Mouse (Mus musculus) C2C12 (cell line): ENCODE results near the gene Rmi1. TPM values are rescaled to one million over a fixed set of nuclear protein-coding genes. Genes with fewer than 3 reads are reported as not detected.

Experiments
- H3K27me3 ChIP-seq: one replicate; pipeline ENCODE4 v1.6.1; 2011; ENCODE audit not compliant: control insufficient read depth, insufficient read depth, insufficient read length
- H3K36me3 ChIP-seq: one replicate; pipeline ENCODE4 v1.6.1; 2011; ENCODE audit not compliant: control insufficient read depth, insufficient read depth
- H3K4me3 ChIP-seq: one replicate; pipeline ENCODE4 v1.5.1; 2011; ENCODE audit warnings: mild to moderate bottlenecking, control low read depth; ENCODE audit not compliant: poor library complexity, insufficient read depth, severe bottlenecking
- H3K79me2 ChIP-seq: one replicate; pipeline ENCODE4 v1.6.1; 2011; ENCODE audit not compliant: control insufficient read depth, insufficient read depth
- H3K79me3 ChIP-seq: one replicate; pipeline ENCODE4 v1.6.1; 2011; ENCODE audit warnings: low read depth, control low read depth
- H3ac ChIP-seq: one replicate; pipeline ENCODE3; 2011; ENCODE audit warnings: low read depth; ENCODE audit not compliant: control insufficient read depth, insufficient read length
- CEBPB ChIP-seq: IDR thresholded peaks from one replicate; pipeline ENCODE4 v1.6.1; 2011; ENCODE audit warnings: low read depth, mild to moderate bottlenecking, control low read depth, moderate library complexity
- CTCF ChIP-seq: IDR thresholded peaks from one replicate; pipeline ENCODE4 v1.5.1; 2011; ENCODE audit not compliant: control insufficient read depth, insufficient read depth, insufficient read length
- FOSL1 ChIP-seq: IDR thresholded peaks from one replicate; pipeline ENCODE4 v1.8.0; 2011; ENCODE audit warnings: mild to moderate bottlenecking, low read length; ENCODE audit not compliant: poor library complexity, insufficient read depth, severe bottlenecking
- MAX ChIP-seq: IDR thresholded peaks from one replicate; pipeline ENCODE4 v1.6.1; 2011; ENCODE audit warnings: mild to moderate bottlenecking, control low read depth
- MYOD1 ChIP-seq: IDR thresholded peaks from one replicate; pipeline ENCODE4 v1.6.1; 2011; ENCODE audit warnings: low read depth; ENCODE audit not compliant: control insufficient read depth, insufficient read length
- MYOG ChIP-seq: IDR thresholded peaks from one replicate; pipeline ENCODE4 v1.6.1; 2011; ENCODE audit not compliant: control insufficient read depth, insufficient read length; ENCODE audit errors: extremely low read depth
- USF1 ChIP-seq: IDR thresholded peaks from one replicate; pipeline ENCODE4 v1.6.1; 2011; ENCODE audit warnings: low read depth, mild to moderate bottlenecking, control low read depth, moderate library complexity
- long read RNA-seq, 2 experiments: library from polyadenylated mRNA; unstranded; transcript quantifications; one replicate each; pipeline ENCODE4 v2.0.0; 2019 to 2020
- polyA plus RNA-seq: library from polyadenylated mRNA; unstranded; fragments of >200 nt; fragmentation: generic; extraction: Trizol; gene quantifications from one replicate; pipeline ENCODE4 v1.2.1, GENCODE M21; 2012; ENCODE audit warnings: missing spikeins

Gene Rmi1
- polyA plus RNA-seq, result 5.9 TPM
- long read RNA-seq, experiment 1, transcript Rmi1-201 (3 exons, 3,855 nt), result major isoform, 11 of 18 reads
- long read RNA-seq, experiment 1, transcript Rmi1-205 (3 exons, 3,594 nt), result minor isoform, 6 of 18 reads
- long read RNA-seq, experiment 1, partial matches to known transcripts, result 0 of 18 reads
- long read RNA-seq, experiment 1, other reads (novel, unspliced or antisense), result 1 of 18 reads
- long read RNA-seq, experiment 2, full-length matches to known transcripts, result 111 of 118 reads
- long read RNA-seq, experiment 2, partial matches to known transcripts, result 5 of 118 reads
- long read RNA-seq, experiment 2, other reads (novel, unspliced or antisense), result 2 of 118 reads

GRCm38 (mm10) chr13:58402003-58402743 lies at the start of gene Rmi1:
TSS of gene Rmi1 (plus strand) at chr13:58402248.
- no peak for TF ChIP-seq FOSL1
- peak; percentile 90 for TF ChIP-seq USF1
- TF ChIP-seq MYOD1, result no peak
- TF ChIP-seq CTCF, result no peak
- TF ChIP-seq MAX, result peak; percentile 84

DNA sequence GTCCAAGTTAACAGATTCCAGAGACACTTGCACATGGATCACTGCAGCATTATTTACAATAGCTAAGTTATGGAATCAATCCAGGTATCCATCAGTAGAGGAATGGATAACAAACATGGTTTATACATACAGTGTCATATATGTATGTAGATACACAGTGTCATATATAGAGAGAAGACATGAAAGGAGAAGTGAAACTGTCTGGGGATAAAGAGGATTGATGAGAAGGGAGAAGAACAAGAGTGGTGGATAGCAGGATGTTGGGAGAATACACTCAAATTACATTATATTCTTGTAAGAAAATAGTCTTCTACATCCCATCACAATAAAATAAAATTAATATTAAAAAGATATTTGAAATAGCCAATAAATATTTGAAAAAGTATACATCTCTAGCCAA lies 49.1 kb upstream of the Rmi1 start:
- TF ChIP-seq USF1, result no peak
- TF ChIP-seq MYOG, result no peak
- no peak for TF ChIP-seq CEBPB
- TF ChIP-seq CTCF, result no peak
- TF ChIP-seq FOSL1, result no peak
- TF ChIP-seq MAX, result no peak
- no peak for TF ChIP-seq MYOD1

More at GRCm38 (mm10) chr13:58402003-58402743, at the start of gene Rmi1:
- peak within 1 kb of the TSS; percentile 92 for H3ac ChIP-seq
- no peaks in the 10 kb centered on the region for H3K27me3 ChIP-seq
- H3K36me3 ChIP-seq, result peaks cover 51% of the 10 kb centered on the region
- H3K79me3 ChIP-seq, result peaks cover 77% of the 10 kb centered on the region
- peak within 1 kb of the TSS; percentile 78 for H3K4me3 ChIP-seq
- peaks cover 96% of the 10 kb centered on the region for H3K79me2 ChIP-seq

GRCm38 (mm10) chr13:58358629-58359303 lies 43.3 kb upstream of the Rmi1 start, which contains the start of gene Kif27:
TSS of gene Kif27 (minus strand) at chr13:58359122.
- TF ChIP-seq CTCF (no peak), MYOD1 (no peak), MYOG (no peak), FOSL1 (no peak), MAX (no peak), CEBPB (no peak), USF1 (no peak)
- Histone ChIP-seq H3K79me3 (no peaks in the 10 kb centered on the region), H3K36me3 (no peaks in the 10 kb centered on the region)

More for the DNA sequence above, 49.1 kb upstream of the Rmi1 start:
- H3K79me3 ChIP-seq, result no peaks in the 10 kb centered on the region
- no peak overlapping the region for H3ac ChIP-seq
- H3K79me2 ChIP-seq, result no peaks in the 10 kb centered on the region
- H3K27me3 ChIP-seq, result no peaks in the 10 kb centered on the region
- H3K36me3 ChIP-seq, result no peaks in the 10 kb centered on the region
- H3K4me3 ChIP-seq, result no peak overlapping the region

DNA sequence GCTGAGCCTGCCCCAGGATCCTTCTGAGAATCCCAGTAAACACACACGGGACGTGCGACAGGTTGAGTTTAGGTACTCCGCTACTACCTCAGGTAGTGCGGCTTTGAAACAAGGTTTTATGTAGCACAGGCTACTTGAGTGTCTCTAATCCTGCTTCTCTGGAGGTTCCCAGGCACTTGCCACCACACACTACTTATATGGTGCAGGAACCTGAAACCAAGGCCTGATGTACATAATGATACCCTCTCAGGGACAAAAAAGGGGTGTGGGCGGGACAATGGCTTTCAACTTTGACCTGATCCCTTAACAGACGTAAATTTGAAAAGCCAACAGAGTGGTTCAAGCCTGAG lies 42.8 kb upstream of the Rmi1 start:
- no peak for TF ChIP-seq MYOG
- no peak for TF ChIP-seq MAX
- no peak for TF ChIP-seq USF1
- no peak for TF ChIP-seq FOSL1
- TF ChIP-seq CTCF, result no peak
- TF ChIP-seq CEBPB, result no peak
- TF ChIP-seq MYOD1, result no peak
- Histone ChIP-seq H3K27me3 (no peaks in the 10 kb centered on the region), H3K79me3 (no peaks in the 10 kb centered on the region), H3K36me3 (no peaks in the 10 kb centered on the region), H3ac (no peak overlapping the region), H3K79me2 (no peaks in the 10 kb centered on the region), H3K4me3 (no peak overlapping the region)

More at GRCm38 (mm10) chr13:58358629-58359303, 43.3 kb upstream of the Rmi1 start, which contains the start of gene Kif27:
- H3K4me3 ChIP-seq, result peak within 1 kb of the TSS; percentile 6
- H3ac ChIP-seq, result peak within 1 kb of the TSS; percentile 19
- no peaks in the 10 kb centered on the region for H3K79me2 ChIP-seq
- no peaks in the 10 kb centered on the region for H3K27me3 ChIP-seq
